Mouse (Mus musculus) v-Abl transformed pro-B cells (cell line): ENCODE measurements around the gene Rftn2.

ENCODE experiments used
- in situ Hi-C, 2 experiments: fragments of 400-800 bp; cut with MboI; formaldehyde crosslinking; loops; one replicate each; pipeline ENCODE4 v1.15.1; 2025; ENCODE audit not compliant: unreplicated experiment in 2 of 2

The Rftn2 gene

GRCm38 (mm10) chr1:55213475-55213874 lies 13.1 kb downstream of the Rftn2 start:
- in situ Hi-C loops, result no loop called here

GRCm38 (mm10) chr1:55212771-55213170 lies 13.8 kb downstream of the Rftn2 start:
- in situ Hi-C loops, result no loop called here

GRCm38 (mm10) chr1:55211081-55211480 lies 15.5 kb downstream of the Rftn2 start:
- in situ Hi-C loops, result no loop called here

- in situ Hi-C loops, result no loop called here
These were observed 16.2 kb downstream of the Rftn2 start for GRCm38 (mm10) chr1:55210202-55210965.

GRCm38 (mm10) chr1:55208500-55209140 lies 18.0 kb downstream of the Rftn2 start:
- in situ Hi-C loops, result no loop called here

GRCm38 (mm10) chr1:55207561-55207960 lies 19.0 kb downstream of the Rftn2 start:
- in situ Hi-C loops, result no loop called here

- in situ Hi-C loops, result no loop called here
These were observed 20.7 kb downstream of the Rftn2 start for GRCm38 (mm10) chr1:55205808-55206327.

GRCm38 (mm10) chr1:55201850-55202752 lies 24.5 kb downstream of the Rftn2 start:
- in situ Hi-C loops, result no loop called here

GRCm38 (mm10) chr1:55198719-55199118 lies 27.9 kb downstream of the Rftn2 start:
- in situ Hi-C loops, result no loop called here

- in situ Hi-C loops, result no loop called here
These were observed 30.1 kb downstream of the Rftn2 start for GRCm38 (mm10) chr1:55196327-55197003.

- in situ Hi-C loops, result no loop called here
These were observed 31.6 kb downstream of the Rftn2 start for GRCm38 (mm10) chr1:55195021-55195420.

GRCm38 (mm10) chr1:55194064-55194915 lies 32.3 kb downstream of the Rftn2 start:
- in situ Hi-C loops, result loop anchor here (5.0 kb wide), 3 partner anchors 43 to 188 kb away; partner anchors contain the start of gene Mars2 (in 1 of the 2)

GRCm38 (mm10) chr1:55193316-55193715 lies 33.3 kb downstream of the Rftn2 start:
- in situ Hi-C loops, result loop anchor here (5.0 kb wide), 3 partner anchors 44 to 189 kb away; partner anchors contain the start of gene Mars2 (in 1 of the 2)

- in situ Hi-C loops, result loop anchor here (5.0 kb wide), 3 partner anchors 44 to 189 kb away; partner anchors contain the start of gene Mars2 (in 1 of the 2)
These were observed 33.8 kb downstream of the Rftn2 start for GRCm38 (mm10) chr1:55192824-55193223.

GRCm38 (mm10) chr1:55192015-55192414 lies 34.6 kb downstream of the Rftn2 start:
- in situ Hi-C loops, result loop anchor here (5.0 kb wide), 3 partner anchors 45 to 190 kb away; partner anchors contain the start of gene Mars2 (in 1 of the 2)

- in situ Hi-C loops, result no loop called here
These were observed 39.9 kb downstream of the Rftn2 start for GRCm38 (mm10) chr1:55186592-55187210.

- in situ Hi-C loops, result no loop called here
These were observed 40.9 kb downstream of the Rftn2 start for GRCm38 (mm10) chr1:55185718-55186117.

GRCm38 (mm10) chr1:55182392-55182791 lies 44.2 kb downstream of the Rftn2 start:
- in situ Hi-C loops, result no loop called here
